9 mouse cellular contexts compared by ENCODE assay signal in genomic region chr10:94413770-94414651, GRCm38 (mm10).
A peak's percentile ranks its signal among the peaks of the same experiment; 100 is the strongest.
DNase-seq lines count a peak whose midpoint lies in the region; ATAC-seq lines count a peak whose summit lies in the region.
"Had no signal": no experiment of that assay in that cellular context is flagged by ENCODE, and none has a peak within 500 bp of the region (broad histone marks: within the 10 kb centered on the region; RNA-seq: fewer than 3 reads in every experiment).

No protein-coding gene starts in this region.

- H3K36me3 ChIP-seq in hindbrain, embryonic 15.5 days = no peaks in the 10 kb centered on the region
- no peaks in the 10 kb centered on the region for H3K36me3 ChIP-seq in limb, embryonic 12.5 days
- H3K36me3 ChIP-seq: limb, embryonic 13.5 days had no signal

- no peaks in the 10 kb centered on the region for H3K27me3 ChIP-seq in hindbrain, embryonic 15.5 days
- 0 out of 2 replicates have a peak, but pooled peaks cover 3% of the 10 kb centered on the region for H3K27me3 ChIP-seq in limb, embryonic 12.5 days
- H3K27me3 ChIP-seq: limb, embryonic 13.5 days had no signal

- WGBS in hindbrain, embryonic 15.5 days = 16% methylated on average over 8 of the region's 8 CpGs
- 36% methylated on average over 8 of the region's 8 CpGs for WGBS in limb, embryonic 12.5 days

- H3K4me2 ChIP-seq in hindbrain, embryonic 15.5 days = peak overlapping the region; percentile 20; the same call in 1 of the 2 replicates
- no peak overlapping the region for H3K4me2 ChIP-seq in limb, embryonic 12.5 days
- H3K4me2 ChIP-seq: limb, embryonic 13.5 days had no signal

- peak; percentile 89 for ATAC-seq in hindbrain, embryonic 15.5 days (ENCODE audit: low FRiP score, low read depth)
- no peak for ATAC-seq in limb, embryonic 12.5 days (ENCODE audit: insufficient number of reproducible peaks, insufficient read depth, low FRiP score, low TSS enrichment, low read depth)
- no peak for ATAC-seq in monocyte, adult 5-6 weeks (replicated peaks; ENCODE audit: insufficient number of reproducible peaks, low FRiP score, low TSS enrichment, poor library complexity, severe bottlenecking)

- no peak overlapping the region for H3K4me3 ChIP-seq in hindbrain, embryonic 15.5 days
- no peak overlapping the region for H3K4me3 ChIP-seq in limb, embryonic 12.5 days (replicated peaks)
- H3K4me3 ChIP-seq: limb, embryonic 13.5 days had no signal

- no peaks in the 10 kb centered on the region for H3K9me3 ChIP-seq in hindbrain, embryonic 15.5 days
- H3K9me3 ChIP-seq in limb, embryonic 12.5 days = no peaks in the 10 kb centered on the region
- H3K9me3 ChIP-seq: limb, embryonic 13.5 days had no signal

- DNase-seq in left cerebral cortex, adult 11 months (ENCODE audit: low spot score) = peak; percentile 31
- no peak for DNase-seq in left cerebral cortex, adult 9 months (ENCODE audit: low spot score in 2 of 2)
- peak; percentile 61 for DNase-seq in embryo, embryonic 10 days (ENCODE audit: low spot score)
- DNase-seq in thymus, postnatal 36 days = no peak
- DNase-seq in gastrocnemius, adult 8-10 months (ENCODE audit: low spot score in 2 of 2) = no peak

- peaks cover 40% of the 10 kb centered on the region for H3K4me1 ChIP-seq in hindbrain, embryonic 15.5 days (replicated peaks)
- H3K4me1 ChIP-seq in limb, embryonic 12.5 days (replicated peaks) = peaks cover 63% of the 10 kb centered on the region

- peak overlapping the region; percentile 78 for H3K27ac ChIP-seq in hindbrain, embryonic 15.5 days (replicated peaks)
- peak overlapping the region; percentile 41; the same call in 1 of the 2 replicates for H3K27ac ChIP-seq in limb, embryonic 12.5 days
- H3K27ac ChIP-seq: limb, embryonic 13.5 days had no signal

- H3K9ac ChIP-seq in hindbrain, embryonic 15.5 days = no peak overlapping the region
- no peak overlapping the region for H3K9ac ChIP-seq in limb, embryonic 12.5 days (replicated peaks)
- H3K9ac ChIP-seq: limb, embryonic 13.5 days had no signal

Comparison
In these comparisons a context has a peak if more than half of its experiments do, and no peak if none do; other contexts are left out.
1. DNase-seq: peak in left cerebral cortex, adult 11 months (single experiment) and embryo, embryonic 10 days (single experiment); none in left cerebral cortex, adult 9 months (0 of 2), thymus, postnatal 36 days (0 of 2) and gastrocnemius, adult 8-10 months (0 of 2).